Mouse (Mus musculus) limb, embryonic 12.5 days (tissue): ENCODE measurements around the gene Dkk3. TPM values are rescaled to one million over a fixed set of nuclear protein-coding genes. Genes with fewer than 3 reads are reported as not detected.

Source experiments
- ATAC-seq: fragments of 200-750 bp; cut with Nextera tagmentation; 2 replicates; pipeline ENCODE4 v1.8.0; 2017; ENCODE audit warnings: low read depth, moderate TSS enrichment; ENCODE audit not compliant: insufficient number of reproducible peaks, insufficient read depth, low FRiP score, low TSS enrichment
- H3K27ac ChIP-seq: fragments of 300-500 bp; sonication (generic); 2 replicates; pipeline ENCODE4 v1.5.1; 2016; ENCODE audit warnings: mild to moderate bottlenecking, moderate library complexity
- H3K27me3 ChIP-seq: fragments of 300-500 bp; sonication (generic); 2 replicates; pipeline ENCODE4 v1.6.1; 2016; ENCODE audit warnings: mild to moderate bottlenecking, moderate library complexity
- H3K36me3 ChIP-seq: fragments of 300-500 bp; sonication (generic); 2 replicates; pipeline ENCODE4 v1.6.1; 2016; ENCODE audit warnings: mild to moderate bottlenecking, moderate library complexity
- H3K4me1 ChIP-seq: fragments of 300-500 bp; sonication (generic); replicated peaks from 2 replicates; pipeline ENCODE4 v1.6.1; 2016
- H3K4me2 ChIP-seq: fragments of 300-500 bp; sonication (generic); 2 replicates; pipeline ENCODE4 v1.6.1; 2016; ENCODE audit warnings: mild to moderate bottlenecking, moderate library complexity
- H3K4me3 ChIP-seq: fragments of 300-500 bp; sonication (generic); replicated peaks from 2 replicates; pipeline ENCODE4 v1.5.1; 2016; ENCODE audit warnings: mild to moderate bottlenecking
- H3K9ac ChIP-seq: fragments of 300-500 bp; sonication (generic); replicated peaks from 2 replicates; pipeline ENCODE4 v1.6.1; 2016; ENCODE audit warnings: mild to moderate bottlenecking, moderate library complexity
- H3K9me3 ChIP-seq: fragments of 300-500 bp; sonication (generic); 2 replicates; pipeline ENCODE4 v1.6.1; 2016; ENCODE audit warnings: mild to moderate bottlenecking, moderate library complexity
- WGBS: fragments of 180-500 bp; shearing (Covaris S2); methylation state at CpG from one replicate; pipeline ENCODE4 v1.1.7; 2016; 5-methylcytosine and 5-hydroxymethylcytosine counted together
- polyA plus RNA-seq: library from polyadenylated mRNA; unstranded; fragments of >200 nt; fragmentation: Nextera tagmentation; extraction: Ambion mirVana; gene quantifications from 2 replicates; pipeline ENCODE4 v1.2.1, GENCODE M21; 2016

Gene Dkk3
- 13.3 and 14.1 TPM in 2 replicates for polyA plus RNA-seq

DNA sequence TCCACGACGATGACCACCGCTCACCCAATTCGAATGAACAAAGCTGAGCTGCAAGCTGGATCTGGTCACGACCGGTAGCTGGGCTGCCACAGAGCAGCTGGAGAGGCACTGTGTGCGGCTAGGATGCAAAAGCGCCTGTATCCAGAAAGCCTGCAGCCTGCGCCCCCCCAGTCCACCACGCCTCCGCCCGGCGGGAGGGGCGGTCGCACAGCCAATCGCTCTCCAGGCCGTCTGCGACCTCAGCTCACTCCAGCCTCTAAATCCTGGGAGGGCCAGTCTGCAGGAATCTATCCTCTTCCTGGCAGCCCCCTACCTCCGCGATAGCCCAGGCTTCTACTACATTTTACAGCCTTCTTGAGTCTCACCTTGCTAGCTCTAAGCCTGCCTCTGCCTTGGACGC is at the start of gene Dkk3:
Gene Dkk3, minus strand, starts transcription at position 116 of the 400 bp plus-strand sequence.
- H3K4me2 ChIP-seq = peak within 1 kb of the TSS; percentile 70
- H3K9me3 ChIP-seq = no peaks in the 10 kb centered on the region
- H3K4me3 ChIP-seq = peak within 1 kb of the TSS; percentile 59
- no peaks in the 10 kb centered on the region for H3K36me3 ChIP-seq
- 3% methylated on average over 21 of the region's 21 CpGs for WGBS
- H3K9ac ChIP-seq = peak within 1 kb of the TSS; percentile 74
- 0 out of 2 replicates have a peak within 1 kb of the TSS, but pooled peaks have one; percentile 12 for H3K27ac ChIP-seq
- peaks cover 32% of the 10 kb centered on the region for H3K4me1 ChIP-seq
- ATAC-seq = 0 out of 2 replicates have a peak, but pooled peaks have one; percentile 46
- H3K27me3 ChIP-seq = peaks cover 21% of the 10 kb centered on the region; the same call in 1 of the 2 replicates

DNA sequence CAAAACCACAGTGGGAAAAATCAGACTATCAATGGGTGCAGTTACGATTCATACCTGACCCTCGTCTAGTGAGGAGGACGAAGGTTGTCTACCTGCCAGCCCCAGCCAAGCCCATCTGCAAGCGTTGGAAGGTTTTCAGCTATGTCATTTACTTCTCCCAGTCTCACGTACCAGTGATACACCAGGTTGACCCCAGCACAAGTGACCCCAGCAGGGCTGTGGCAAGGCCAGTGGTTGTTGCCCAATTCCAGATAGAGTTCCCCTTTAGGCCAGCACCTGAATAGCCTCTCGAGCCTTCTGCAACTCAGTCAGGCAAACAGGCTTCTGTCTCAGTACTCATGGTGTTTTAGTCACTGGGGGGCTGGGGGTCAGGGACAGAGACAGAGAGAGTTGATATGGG is 48.9 kb upstream of the Dkk3 start:
- Histone ChIP-seq H3K27ac (no peak overlapping the region), H3K27me3 (no peaks in the 10 kb centered on the region), H3K4me3 (no peak overlapping the region), H3K36me3 (no peaks in the 10 kb centered on the region), H3K4me2 (no peak overlapping the region), H3K9ac (no peak overlapping the region), H3K4me1 (peaks cover 6% of the 10 kb centered on the region; the same call in 1 of the 2 replicates), H3K9me3 (peaks cover 4% of the 10 kb centered on the region; the same call in 1 of the 2 replicates)
- no peak for ATAC-seq
- 91% methylated on average over 6 of the region's 6 CpGs for WGBS

DNA sequence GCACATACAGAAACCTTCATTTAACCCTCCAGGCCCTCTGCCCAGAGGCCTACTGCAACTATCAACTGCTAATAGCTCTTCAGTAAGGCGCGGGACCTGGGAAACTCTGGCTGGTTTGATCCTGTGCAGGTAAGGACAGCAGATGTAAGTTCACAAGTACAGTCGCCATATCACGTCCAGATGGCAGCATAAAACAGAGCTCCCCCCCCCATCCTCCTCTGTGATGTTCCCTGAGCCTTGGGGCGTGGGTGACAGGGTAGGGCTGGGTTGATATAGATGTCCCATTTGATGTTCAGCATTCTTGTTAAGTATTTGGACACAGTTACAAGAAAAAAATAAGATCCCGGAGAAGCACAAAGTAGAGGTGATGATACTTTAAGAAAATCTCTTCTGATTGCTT is 46.7 kb upstream of the Dkk3 start:
- Histone ChIP-seq H3K4me1 (peaks cover 9% of the 10 kb centered on the region), H3K36me3 (no peaks in the 10 kb centered on the region), H3K4me3 (no peak overlapping the region), H3K27me3 (no peaks in the 10 kb centered on the region), H3K27ac (no peak overlapping the region), H3K9me3 (peaks cover 4% of the 10 kb centered on the region; the same call in 1 of the 2 replicates), H3K9ac (no peak overlapping the region), H3K4me2 (no peak overlapping the region)
- 83% methylated on average over 6 of the region's 6 CpGs for WGBS
- no peak for ATAC-seq

DNA sequence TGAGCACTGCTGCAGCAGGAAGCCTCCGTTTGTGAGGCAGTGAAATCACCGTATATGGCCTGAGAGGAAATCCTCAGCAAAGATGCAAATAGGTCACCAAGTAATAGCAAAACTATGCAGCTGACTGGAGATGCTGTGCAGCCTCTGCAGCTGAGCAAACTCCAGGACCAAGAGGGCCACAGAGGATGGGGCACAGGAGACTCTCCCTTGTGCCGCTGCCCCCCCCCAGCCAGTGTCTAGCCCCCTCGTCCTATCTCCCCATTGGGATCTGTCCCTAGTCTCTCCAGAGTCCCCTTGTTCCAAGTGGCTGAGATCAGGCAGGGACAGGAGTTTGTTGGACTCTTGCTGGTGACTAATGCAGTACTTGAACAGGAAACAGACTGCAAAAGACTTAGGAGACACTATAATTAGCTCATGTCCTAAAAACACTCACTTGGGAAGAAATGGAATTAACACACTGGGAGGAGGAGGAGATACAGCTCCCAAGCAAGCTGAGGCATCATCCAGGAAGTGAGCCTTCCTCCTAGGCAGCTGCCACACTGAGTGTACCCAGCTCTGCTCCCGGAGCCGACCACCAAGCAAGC is 45.6 kb upstream of the Dkk3 start:
- Histone ChIP-seq H3K36me3 (no peaks in the 10 kb centered on the region), H3K9me3 (peaks cover 4% of the 10 kb centered on the region; the same call in 1 of the 2 replicates), H3K4me2 (no peak overlapping the region), H3K27ac (no peak overlapping the region), H3K9ac (no peak overlapping the region), H3K4me3 (no peak overlapping the region), H3K27me3 (no peaks in the 10 kb centered on the region), H3K4me1 (peaks cover 9% of the 10 kb centered on the region)
- no peak for ATAC-seq
- WGBS = 64% methylated on average over 6 of the region's 6 CpGs

DNA sequence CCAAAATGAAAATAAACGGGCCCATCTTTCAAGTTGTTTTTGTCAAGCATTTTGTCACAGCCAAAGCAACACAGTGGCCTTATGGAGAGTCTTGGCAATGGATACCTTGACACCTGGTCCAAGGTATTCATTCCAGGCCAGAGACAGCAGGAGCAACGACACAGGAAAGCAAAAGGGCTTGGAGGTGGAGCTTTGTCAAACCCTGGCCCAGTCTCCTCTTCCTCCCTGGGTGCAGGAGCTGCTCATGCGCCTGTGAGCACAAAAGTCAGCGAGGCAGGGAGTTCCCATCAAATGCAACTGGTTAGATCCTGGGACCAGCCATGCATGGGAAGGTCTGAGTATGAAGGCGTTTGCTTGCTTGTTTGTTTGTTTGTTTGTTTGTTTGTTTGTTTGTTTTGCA is 45.1 kb upstream of the Dkk3 start:
- H3K4me1 ChIP-seq = peaks cover 9% of the 10 kb centered on the region
- no peak for ATAC-seq
- no peak overlapping the region for H3K4me3 ChIP-seq
- no peak overlapping the region for H3K9ac ChIP-seq
- no peaks in the 10 kb centered on the region for H3K36me3 ChIP-seq
- H3K27ac ChIP-seq = no peak overlapping the region
- peaks cover 4% of the 10 kb centered on the region; the same call in 1 of the 2 replicates for H3K9me3 ChIP-seq
- no peaks in the 10 kb centered on the region for H3K27me3 ChIP-seq
- WGBS = 70% methylated on average over 5 of the region's 5 CpGs
- no peak overlapping the region for H3K4me2 ChIP-seq

DNA sequence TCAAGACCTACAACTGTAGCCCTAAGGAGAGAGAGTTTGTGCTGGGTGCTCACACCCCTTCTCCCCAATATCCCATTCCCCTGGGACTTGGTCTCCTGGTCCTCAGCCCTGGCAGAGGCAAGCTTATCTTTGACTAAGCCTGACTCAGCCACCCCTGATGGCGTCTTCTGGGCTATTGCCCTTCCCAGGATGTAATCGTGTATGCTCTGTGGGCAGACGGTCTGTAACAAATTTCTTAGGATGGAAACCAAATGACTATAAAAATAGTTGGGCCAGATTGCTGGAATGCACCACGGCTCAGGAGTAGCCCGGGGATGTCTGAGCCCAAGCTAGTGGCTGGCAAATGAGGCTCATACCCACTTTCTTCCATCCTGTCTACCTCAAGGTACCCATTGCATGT is 44.0 kb upstream of the Dkk3 start:
- no peak overlapping the region for H3K4me3 ChIP-seq
- no peak for ATAC-seq
- peaks cover 3% of the 10 kb centered on the region; the same call in 1 of the 2 replicates for H3K4me1 ChIP-seq
- H3K27ac ChIP-seq = no peak overlapping the region
- peaks cover 4% of the 10 kb centered on the region; the same call in 1 of the 2 replicates for H3K9me3 ChIP-seq
- H3K4me2 ChIP-seq = no peak overlapping the region
- no peaks in the 10 kb centered on the region for H3K27me3 ChIP-seq
- no peak overlapping the region for H3K9ac ChIP-seq
- WGBS = 64% methylated on average over 5 of the region's 5 CpGs
- H3K36me3 ChIP-seq = no peaks in the 10 kb centered on the region

DNA sequence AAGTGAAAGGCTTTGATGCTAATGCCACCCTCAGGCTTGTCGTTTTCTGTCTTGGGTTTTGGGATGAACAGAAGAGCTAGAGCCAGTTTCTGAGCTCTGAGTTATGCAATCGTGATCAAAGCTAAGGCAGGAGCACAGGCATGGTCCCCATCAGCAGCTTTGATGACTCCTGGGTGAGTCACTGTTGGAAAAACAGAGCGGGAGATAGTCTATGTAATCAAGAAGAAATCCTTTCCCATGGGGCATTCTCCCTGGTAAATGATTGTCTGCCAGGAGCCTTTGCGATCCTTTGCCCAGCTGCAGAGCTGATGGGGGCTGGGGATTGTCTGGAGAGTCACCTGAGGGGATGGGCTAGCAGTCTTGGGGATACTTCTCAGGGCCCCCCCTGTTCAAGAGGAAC is 43.3 kb upstream of the Dkk3 start:
- Histone ChIP-seq H3K9me3 (peaks cover 3% of the 10 kb centered on the region; the same call in 1 of the 2 replicates), H3K4me1 (peaks cover 3% of the 10 kb centered on the region; the same call in 1 of the 2 replicates), H3K9ac (no peak overlapping the region), H3K4me2 (no peak overlapping the region), H3K27me3 (no peaks in the 10 kb centered on the region), H3K27ac (no peak overlapping the region), H3K4me3 (no peak overlapping the region), H3K36me3 (no peaks in the 10 kb centered on the region)
- WGBS = 61% methylated on average over 4 of the region's 4 CpGs
- ATAC-seq = no peak

DNA sequence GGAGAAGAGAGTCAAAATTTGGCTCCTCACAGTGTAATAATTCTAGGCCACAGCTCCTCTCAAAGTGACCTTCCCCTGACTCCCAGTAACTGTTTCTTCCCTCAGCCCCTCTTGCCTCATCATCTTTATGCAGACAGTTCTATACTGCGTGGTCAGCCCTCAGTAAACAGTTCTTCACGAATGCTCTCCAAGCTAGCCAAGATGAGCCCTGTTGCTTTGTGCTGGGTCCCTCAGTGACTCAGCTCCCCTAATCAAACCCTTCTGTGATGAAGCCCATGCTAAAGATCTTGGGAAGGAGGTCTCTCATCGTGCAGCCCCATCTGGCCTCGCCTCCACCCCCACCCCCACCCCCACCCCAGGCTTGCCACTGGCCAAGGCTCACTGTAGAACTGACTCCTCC is 41.9 kb upstream of the Dkk3 start:
- peaks cover 3% of the 10 kb centered on the region; the same call in 1 of the 2 replicates for H3K4me1 ChIP-seq
- no peak for ATAC-seq
- 44% methylated on average over 4 of the region's 4 CpGs for WGBS

DNA sequence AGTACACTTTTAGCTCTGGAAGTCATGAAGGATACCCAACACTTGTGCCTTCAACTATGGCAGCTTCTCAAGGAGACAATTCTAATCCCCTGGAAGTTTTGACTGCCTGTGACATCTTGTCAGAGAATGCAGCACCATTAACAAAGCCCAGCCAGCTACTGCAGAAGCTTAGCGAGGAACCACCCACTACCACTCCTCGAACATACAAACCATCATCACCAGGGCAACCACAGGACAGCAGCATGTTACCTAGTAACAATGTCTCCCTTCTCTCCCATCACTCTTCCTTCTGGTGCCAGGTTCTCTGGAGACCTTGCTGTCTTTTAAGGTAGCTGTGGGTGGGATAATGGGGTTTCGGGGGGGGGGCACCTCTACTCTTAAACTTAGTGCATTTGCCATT is 40.5 kb upstream of the Dkk3 start:
- 74% methylated on average over 3 of the region's 3 CpGs for WGBS
- Histone ChIP-seq H3K4me2 (no peak overlapping the region), H3K9me3 (no peaks in the 10 kb centered on the region), H3K27me3 (no peaks in the 10 kb centered on the region), H3K9ac (no peak overlapping the region), H3K4me3 (no peak overlapping the region), H3K4me1 (peaks cover 3% of the 10 kb centered on the region; the same call in 1 of the 2 replicates), H3K27ac (no peak overlapping the region), H3K36me3 (no peaks in the 10 kb centered on the region)
- no peak for ATAC-seq

More for the DNA sequence above, 41.9 kb upstream of the Dkk3 start:
- no peak overlapping the region for H3K4me2 ChIP-seq
- no peaks in the 10 kb centered on the region for H3K9me3 ChIP-seq
- no peaks in the 10 kb centered on the region for H3K27me3 ChIP-seq
- H3K36me3 ChIP-seq = no peaks in the 10 kb centered on the region
- no peak overlapping the region for H3K9ac ChIP-seq
- no peak overlapping the region for H3K27ac ChIP-seq
- no peak overlapping the region for H3K4me3 ChIP-seq

DNA sequence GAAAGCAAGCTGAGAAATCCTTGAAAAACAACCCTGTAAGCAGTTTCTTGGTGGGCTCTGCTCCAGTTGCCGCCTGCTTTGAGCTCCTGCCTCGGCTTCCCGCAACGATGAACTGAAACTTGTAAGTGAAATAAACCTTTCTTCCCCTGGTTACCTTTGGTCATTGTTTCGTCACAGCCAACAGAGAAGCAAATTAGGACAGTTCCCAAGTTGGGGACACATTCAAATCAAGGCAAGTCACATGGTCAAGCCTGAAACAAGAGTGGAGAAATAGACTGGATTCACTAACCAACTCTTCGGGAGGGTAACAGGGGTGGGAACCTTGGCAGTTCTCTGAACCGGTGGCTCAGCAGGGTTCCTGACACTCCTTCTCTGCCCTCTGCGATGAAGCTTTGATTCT is 38.6 kb upstream of the Dkk3 start:
- no peak for ATAC-seq
- Histone ChIP-seq H3K27me3 (no peaks in the 10 kb centered on the region), H3K9me3 (no peaks in the 10 kb centered on the region), H3K4me1 (peaks cover 7% of the 10 kb centered on the region), H3K27ac (no peak overlapping the region), H3K36me3 (no peaks in the 10 kb centered on the region), H3K9ac (no peak overlapping the region), H3K4me2 (no peak overlapping the region), H3K4me3 (no peak overlapping the region)
- 70% methylated on average over 8 of the region's 8 CpGs for WGBS

DNA sequence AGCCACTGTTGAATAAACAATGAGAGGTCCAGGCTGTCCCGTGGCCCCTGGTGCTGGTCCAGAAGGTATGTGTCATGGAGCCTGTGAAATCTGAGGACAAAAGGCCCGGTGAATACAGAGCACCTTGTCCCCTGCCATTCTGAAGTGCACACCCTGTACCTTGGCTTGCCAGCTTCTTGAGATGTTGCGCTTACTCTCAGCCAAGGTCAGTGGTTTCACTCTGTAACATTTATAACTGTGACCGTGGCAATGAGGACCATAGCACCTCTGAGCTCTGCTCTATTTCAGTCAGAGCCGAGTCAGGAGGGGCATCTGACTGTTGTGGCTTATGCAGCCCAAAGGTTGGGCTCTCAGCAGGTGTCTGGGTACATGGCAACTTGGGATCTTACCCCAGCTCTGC is 35.4 kb upstream of the Dkk3 start:
- H3K36me3 ChIP-seq = no peaks in the 10 kb centered on the region
- 82% methylated on average over 5 of the region's 5 CpGs for WGBS
- ATAC-seq = no peak
- H3K27ac ChIP-seq = no peak overlapping the region
- no peak overlapping the region for H3K4me2 ChIP-seq
- H3K4me1 ChIP-seq = peaks cover 16% of the 10 kb centered on the region
- no peak overlapping the region for H3K4me3 ChIP-seq
- no peak overlapping the region for H3K9ac ChIP-seq
- no peaks in the 10 kb centered on the region for H3K9me3 ChIP-seq
- H3K27me3 ChIP-seq = no peaks in the 10 kb centered on the region

DNA sequence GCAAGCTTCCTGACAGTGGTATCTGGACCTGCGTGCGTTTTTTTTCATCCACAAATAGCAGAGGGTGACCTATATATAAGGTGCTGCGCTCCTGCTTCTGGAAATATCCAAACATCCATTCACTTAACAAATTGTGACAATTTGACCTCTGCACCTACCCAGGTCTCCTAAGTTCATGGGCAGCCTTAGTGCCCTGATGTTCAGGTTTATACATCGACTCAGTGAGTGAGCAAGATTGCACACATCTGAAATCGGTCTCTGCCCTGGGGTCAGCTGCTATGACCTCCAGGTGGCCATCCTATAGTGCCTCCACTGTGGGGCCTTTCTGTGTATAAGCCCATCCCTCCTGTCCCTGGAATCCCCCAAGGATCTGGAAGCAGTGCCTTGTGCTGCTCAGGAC is 33.9 kb upstream of the Dkk3 start:
- H3K9me3 ChIP-seq = no peaks in the 10 kb centered on the region
- WGBS = 78% methylated on average over 5 of the region's 5 CpGs

More for the DNA sequence above, 33.9 kb upstream of the Dkk3 start:
- Histone ChIP-seq H3K4me2 (no peak overlapping the region), H3K4me1 (peaks cover 24% of the 10 kb centered on the region), H3K9ac (no peak overlapping the region), H3K36me3 (no peaks in the 10 kb centered on the region), H3K27ac (no peak overlapping the region), H3K27me3 (no peaks in the 10 kb centered on the region), H3K4me3 (no peak overlapping the region)
- ATAC-seq = no peak
